Mouse (Mus musculus): Measurements from ENCODE around the gene Kmt2c.

DNA sequence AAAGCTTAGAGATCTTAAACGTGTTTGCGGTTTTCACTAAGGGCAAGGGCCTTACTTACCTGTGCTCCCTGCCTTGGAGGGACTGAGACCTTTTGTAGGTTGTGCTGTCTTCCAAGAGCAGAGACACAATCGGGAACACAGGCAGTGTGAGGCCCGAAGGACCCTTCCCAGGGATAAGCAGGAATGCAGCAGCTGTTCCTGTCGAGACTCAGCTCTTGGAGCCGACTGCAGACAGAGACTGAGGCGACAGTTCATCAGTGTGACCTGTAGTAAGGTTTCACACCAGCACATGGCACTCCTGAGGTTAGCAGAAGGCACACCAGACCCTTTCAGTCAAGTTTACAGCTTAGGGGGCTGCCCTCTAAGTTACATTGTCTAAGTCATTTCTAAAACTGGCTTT lies 236.3 kb downstream of the Kmt2c start:
- TF ChIP-seq CTCF (IDR thresholded peaks at IDR 0.05; ENCODE audit: extremely low read depth, insufficient read length, insufficient replicate concordance, low read depth, low read length) (no peak), POLR2A (IDR thresholded peaks at IDR 0.05; ENCODE audit: low read depth, low read length) (no peak)

Data from small intestine, adult 2 months (tissue).